Mouse (Mus musculus): ENCODE measurements around the gene Adgrl1. TPM values are rescaled to one million over a fixed set of nuclear protein-coding genes. Genes with fewer than 3 reads are reported as not detected.
"Not testable (repeated sequence)": the region's sequence is repeated elsewhere in the genome, so short reads cannot be mapped to it uniquely, and the experiment has no call there.

Adgrl1 gene
- polyA plus RNA-seq, 1 experiment: 113 TPM

DNA sequence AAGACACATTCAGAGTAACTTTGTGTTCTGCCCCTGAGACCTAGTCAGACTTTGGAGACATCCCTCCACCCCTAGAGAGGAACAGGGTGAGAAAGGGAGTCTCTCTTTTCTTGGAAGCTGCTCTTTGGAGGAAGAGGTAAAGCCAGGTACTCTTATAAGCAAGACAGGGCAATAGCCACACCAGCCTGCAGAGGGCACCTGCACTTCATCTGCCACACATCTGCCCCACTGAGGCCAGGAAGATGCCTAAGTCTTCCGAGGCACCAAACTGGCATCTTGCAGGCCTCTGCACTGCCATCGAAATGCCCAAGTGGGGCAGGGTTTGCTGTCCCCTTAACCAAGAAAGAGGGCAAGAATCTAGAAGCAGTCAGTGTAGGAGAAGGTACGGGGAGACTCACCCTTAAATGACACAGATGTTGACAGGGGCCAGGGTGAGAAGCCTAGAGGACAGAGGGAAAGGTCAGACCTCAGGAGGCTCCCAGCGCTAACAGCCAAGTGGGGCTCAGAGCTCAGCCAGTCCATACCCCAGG is 76.3 kb downstream of the Adgrl1 start:
- 78% methylated on average over 4 of the region's 4 CpGs for WGBS
- no peak overlapping the region for H3K27ac ChIP-seq (ENCODE audit: insufficient read depth, low read depth, low read length)
- no peak for TF ChIP-seq POLR2A (IDR thresholded peaks at IDR 0.05; ENCODE audit: insufficient read depth, low read depth, low read length)
- TF ChIP-seq CTCF (IDR thresholded peaks at IDR 0.05; ENCODE audit: insufficient read depth, low read depth, low read length): no peak
- H3K4me3 ChIP-seq (ENCODE audit: insufficient read depth, low read depth, low read length): no peak overlapping the region
- peaks cover 35% of the 10 kb centered on the region for H3K4me1 ChIP-seq (ENCODE audit: control insufficient read depth, insufficient read depth, low read length)

DNA sequence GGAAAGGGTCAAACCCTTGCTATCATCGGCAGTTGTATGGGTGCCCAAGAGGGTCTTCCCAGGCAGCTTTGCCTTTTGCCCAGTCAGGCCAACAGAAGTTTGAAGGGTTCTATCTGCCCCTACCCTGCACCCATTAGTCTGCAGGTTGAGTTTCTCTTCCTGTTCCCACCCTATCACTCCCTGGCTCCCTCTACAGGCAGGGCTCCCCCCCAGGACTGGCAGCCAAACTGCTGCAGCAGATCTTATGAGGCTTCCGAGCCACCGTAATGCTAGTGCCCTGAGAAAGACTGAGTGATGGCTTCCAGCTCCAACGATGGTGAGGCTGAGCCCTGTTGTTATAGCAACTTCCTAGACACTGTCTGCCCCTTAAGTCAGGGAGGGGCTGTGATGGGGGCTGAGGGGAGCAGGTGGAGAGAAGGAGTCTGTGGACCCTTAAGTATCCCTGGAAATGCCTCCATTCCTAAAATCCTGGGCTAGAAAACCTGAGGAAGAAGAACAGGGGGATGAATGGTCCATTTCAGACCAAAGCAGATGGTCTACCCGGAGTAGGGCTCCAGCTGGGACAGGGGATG is 77.0 kb downstream of the Adgrl1 start:
- TF ChIP-seq POLR2A (IDR thresholded peaks at IDR 0.05; ENCODE audit: insufficient read depth, low read depth, low read length) (no peak), CTCF (IDR thresholded peaks at IDR 0.05; ENCODE audit: insufficient read depth, low read depth, low read length) (no peak)
- H3K27ac ChIP-seq (ENCODE audit: insufficient read depth, low read depth, low read length): no peak overlapping the region

DNA sequence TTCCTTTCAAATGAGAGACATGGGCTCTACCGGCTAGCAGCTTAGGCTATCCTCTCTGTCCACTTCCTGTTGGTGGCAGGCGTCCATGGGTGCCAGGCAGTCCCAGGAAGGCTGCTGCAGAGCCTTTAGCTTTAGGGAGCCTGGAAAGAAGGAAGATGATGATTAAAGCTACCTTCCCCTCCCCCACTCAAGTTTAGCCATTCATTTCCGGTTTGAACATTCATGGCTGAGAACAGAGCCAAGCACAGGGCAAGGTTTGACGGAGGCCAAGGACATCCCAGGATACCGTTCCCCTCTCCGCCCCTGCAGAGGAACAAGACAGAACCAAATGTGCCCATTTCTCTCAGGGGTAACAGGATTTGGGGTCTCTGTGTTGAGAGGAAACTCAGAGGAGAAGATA is 77.7 kb downstream of the Adgrl1 start:
- no peak for TF ChIP-seq CTCF (IDR thresholded peaks at IDR 0.05; ENCODE audit: insufficient read depth, low read depth, low read length)
- TF ChIP-seq POLR2A (IDR thresholded peaks at IDR 0.05; ENCODE audit: insufficient read depth, low read depth, low read length): no peak
- peaks cover 35% of the 10 kb centered on the region for H3K4me1 ChIP-seq (ENCODE audit: control insufficient read depth, insufficient read depth, low read length)
- 32% methylated on average over 6 of the region's 6 CpGs for WGBS
- H3K27ac ChIP-seq (ENCODE audit: insufficient read depth, low read depth, low read length): 0 out of 2 replicates have a peak overlapping the region, but pooled peaks have one; percentile 3
- H3K4me3 ChIP-seq (ENCODE audit: insufficient read depth, low read depth, low read length): no peak overlapping the region

More for the DNA sequence above, 77.0 kb downstream of the Adgrl1 start:
- WGBS: 61% methylated on average over 5 of the region's 5 CpGs
- H3K4me3 ChIP-seq (ENCODE audit: insufficient read depth, low read depth, low read length): no peak overlapping the region
- H3K4me1 ChIP-seq (ENCODE audit: control insufficient read depth, insufficient read depth, low read length): peaks cover 35% of the 10 kb centered on the region

DNA sequence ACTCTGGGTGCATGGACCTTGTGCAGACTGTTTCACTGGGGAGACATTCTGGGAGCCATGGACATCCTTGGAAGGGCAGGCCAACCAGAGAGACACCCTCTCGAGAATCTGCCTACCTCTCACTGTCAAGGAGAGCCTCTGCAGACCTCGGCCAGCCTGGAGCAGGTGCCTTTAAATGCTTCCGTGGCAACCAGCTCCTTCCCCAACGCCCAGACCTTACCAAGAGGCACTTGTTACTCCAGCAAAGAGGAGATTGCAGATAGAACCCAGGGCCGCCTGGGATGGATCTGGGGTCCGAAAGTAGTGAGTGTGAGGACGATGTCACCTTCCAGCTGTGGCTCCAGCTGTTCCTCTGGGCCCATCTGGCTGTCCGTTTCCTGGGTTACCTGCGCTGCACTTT is 78.3 kb downstream of the Adgrl1 start:
- TF ChIP-seq POLR2A (IDR thresholded peaks at IDR 0.05; ENCODE audit: insufficient read depth, low read depth, low read length): no peak
- no peak for TF ChIP-seq CTCF (IDR thresholded peaks at IDR 0.05; ENCODE audit: insufficient read depth, low read depth, low read length)
- H3K4me3 ChIP-seq (ENCODE audit: insufficient read depth, low read depth, low read length): no peak overlapping the region
- 62% methylated on average over 9 of the region's 9 CpGs for WGBS
- H3K27ac ChIP-seq (ENCODE audit: insufficient read depth, low read depth, low read length): no peak overlapping the region
- H3K4me1 ChIP-seq (ENCODE audit: control insufficient read depth, insufficient read depth, low read length): peaks cover 35% of the 10 kb centered on the region

DNA sequence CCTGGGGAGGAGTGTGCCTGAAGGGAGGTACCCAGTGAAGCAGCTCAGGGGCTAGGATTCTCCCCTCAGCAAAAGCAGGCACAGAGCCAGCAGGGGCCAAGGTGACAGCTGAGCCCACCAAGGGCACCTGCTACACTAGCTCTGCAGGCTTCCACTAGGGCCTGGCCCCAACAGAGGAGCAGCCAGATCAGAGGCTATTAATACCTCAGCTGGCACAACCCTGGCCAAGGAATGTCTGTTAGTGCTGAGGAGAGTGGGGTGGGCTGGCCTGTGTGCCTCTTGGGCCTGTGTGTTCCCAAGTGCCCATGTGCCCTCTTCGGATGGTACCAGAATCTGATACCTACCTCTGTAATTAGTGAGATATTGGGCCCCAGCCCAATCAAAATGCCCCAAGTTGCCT is 80.3 kb downstream of the Adgrl1 start:
- Histone ChIP-seq H3K27ac (ENCODE audit: insufficient read depth, low read depth, low read length) (no peak overlapping the region), H3K4me3 (ENCODE audit: insufficient read depth, low read depth, low read length) (no peak overlapping the region), H3K4me1 (ENCODE audit: control insufficient read depth, insufficient read depth, low read length) (peaks cover 24% of the 10 kb centered on the region)
- TF ChIP-seq CTCF (IDR thresholded peaks at IDR 0.05; ENCODE audit: insufficient read depth, low read depth, low read length): no peak
- no peak for TF ChIP-seq POLR2A (IDR thresholded peaks at IDR 0.05; ENCODE audit: insufficient read depth, low read depth, low read length)
- 79% methylated on average over 1 of the region's 1 CpGs for WGBS

DNA sequence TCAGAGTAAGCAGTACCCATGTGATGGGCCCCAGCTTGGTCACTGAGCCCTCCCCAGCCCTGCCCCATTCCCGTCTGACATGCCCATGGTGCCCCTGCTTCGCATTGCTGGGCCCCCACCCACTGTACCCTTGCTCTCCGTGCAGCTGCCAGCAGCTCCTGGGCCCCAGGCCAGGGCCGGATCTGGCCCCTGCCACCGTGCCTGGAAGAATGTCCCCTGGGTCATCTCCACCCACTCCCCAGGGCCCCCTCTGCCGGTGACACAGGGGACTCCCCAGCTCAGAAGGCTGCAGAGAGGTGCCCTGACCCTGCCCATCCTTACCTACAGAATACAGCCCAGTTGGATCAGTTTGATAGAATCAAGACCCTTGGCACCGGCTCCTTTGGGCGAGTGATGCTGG is 80.9 kb downstream of the Adgrl1 start:
- 44% methylated on average over 8 of the region's 8 CpGs for WGBS
- H3K4me3 ChIP-seq (ENCODE audit: insufficient read depth, low read depth, low read length): no peak overlapping the region
- no peak overlapping the region for H3K27ac ChIP-seq (ENCODE audit: insufficient read depth, low read depth, low read length)
- no peak for TF ChIP-seq CTCF (IDR thresholded peaks at IDR 0.05; ENCODE audit: insufficient read depth, low read depth, low read length)
- no peak for TF ChIP-seq POLR2A (IDR thresholded peaks at IDR 0.05; ENCODE audit: insufficient read depth, low read depth, low read length)
- H3K4me1 ChIP-seq (ENCODE audit: control insufficient read depth, insufficient read depth, low read length): peaks cover 24% of the 10 kb centered on the region

DNA sequence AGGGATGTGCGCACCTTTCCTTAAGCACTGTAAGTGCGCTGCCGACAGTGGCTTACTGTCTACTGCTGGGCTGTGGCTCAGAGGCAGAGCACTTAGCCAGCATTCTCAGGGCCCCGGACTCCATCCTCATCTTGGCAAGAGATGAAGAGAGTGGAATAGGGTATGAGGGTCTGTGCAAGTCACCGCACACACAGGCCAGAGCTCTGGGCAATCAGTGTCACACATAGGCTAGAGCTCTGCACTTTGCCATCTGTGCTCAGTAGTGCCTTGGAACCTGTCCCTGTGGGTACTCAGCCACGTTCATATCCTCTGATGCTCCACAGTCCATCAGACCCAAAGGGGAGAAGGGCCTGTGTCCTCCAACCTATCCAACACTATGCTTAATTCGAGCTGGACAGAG is 81.6 kb downstream of the Adgrl1 start:
- no peak for TF ChIP-seq POLR2A (IDR thresholded peaks at IDR 0.05; ENCODE audit: insufficient read depth, low read depth, low read length)
- TF ChIP-seq CTCF (IDR thresholded peaks at IDR 0.05; ENCODE audit: insufficient read depth, low read depth, low read length): no peak
- no peak overlapping the region for H3K27ac ChIP-seq (ENCODE audit: insufficient read depth, low read depth, low read length)
- H3K4me3 ChIP-seq (ENCODE audit: insufficient read depth, low read depth, low read length): no peak overlapping the region
- WGBS: 91% methylated on average over 7 of the region's 7 CpGs
- H3K4me1 ChIP-seq (ENCODE audit: control insufficient read depth, insufficient read depth, low read length): peaks cover 20% of the 10 kb centered on the region

DNA sequence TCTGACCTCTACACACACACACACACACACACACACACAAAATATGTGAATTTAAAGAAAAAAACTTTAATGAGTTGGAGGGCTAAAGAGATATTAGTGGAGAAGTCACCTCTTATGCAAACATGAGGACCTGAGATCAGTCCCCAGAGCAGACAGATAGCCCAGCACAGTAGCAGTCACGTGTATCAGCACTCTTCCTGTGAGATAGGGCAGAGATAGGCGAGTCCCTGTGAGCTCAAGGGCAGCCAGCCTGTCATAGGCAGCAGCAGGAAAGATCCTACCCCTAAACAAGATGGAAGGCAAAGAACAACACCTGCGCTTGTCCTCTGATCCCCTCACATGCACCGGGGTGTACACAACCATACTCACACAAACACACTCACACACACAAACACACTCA is 82.5 kb downstream of the Adgrl1 start:
- no peak overlapping the region for H3K4me3 ChIP-seq (ENCODE audit: insufficient read depth, low read depth, low read length)
- 90% methylated on average over 4 of the region's 4 CpGs for WGBS
- H3K4me1 ChIP-seq (ENCODE audit: control insufficient read depth, insufficient read depth, low read length): peaks cover 11% of the 10 kb centered on the region
- TF ChIP-seq CTCF (IDR thresholded peaks at IDR 0.05; ENCODE audit: insufficient read depth, low read depth, low read length) (no peak), POLR2A (IDR thresholded peaks at IDR 0.05; ENCODE audit: insufficient read depth, low read depth, low read length) (no peak)
- H3K27ac ChIP-seq (ENCODE audit: insufficient read depth, low read depth, low read length): no peak overlapping the region

DNA sequence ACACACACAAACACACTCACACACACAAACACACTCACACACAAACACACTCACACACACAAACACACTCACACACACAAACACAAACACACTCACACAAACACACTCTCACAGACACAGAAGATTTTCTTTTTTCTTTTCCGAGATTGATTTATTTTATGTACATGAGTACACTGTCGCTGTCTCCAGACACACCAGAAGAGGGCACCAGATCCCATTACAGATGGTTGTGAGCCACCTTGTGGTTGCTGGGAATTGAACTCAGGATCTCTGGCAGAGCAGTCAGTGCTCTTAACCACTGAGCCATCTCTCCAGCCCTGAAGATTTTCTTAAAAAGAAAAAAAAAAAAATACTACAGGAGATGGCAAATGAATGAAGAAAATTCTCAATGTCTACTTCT is 83.3 kb downstream of the Adgrl1 start:
- 95% methylated on average over 2 of the region's 2 CpGs for WGBS
- not testable (repeated sequence) for H3K4me3 ChIP-seq (ENCODE audit: insufficient read depth, low read depth, low read length); H3K4me1 ChIP-seq (ENCODE audit: control insufficient read depth, insufficient read depth, low read length); H3K27ac ChIP-seq (ENCODE audit: insufficient read depth, low read depth, low read length)

DNA sequence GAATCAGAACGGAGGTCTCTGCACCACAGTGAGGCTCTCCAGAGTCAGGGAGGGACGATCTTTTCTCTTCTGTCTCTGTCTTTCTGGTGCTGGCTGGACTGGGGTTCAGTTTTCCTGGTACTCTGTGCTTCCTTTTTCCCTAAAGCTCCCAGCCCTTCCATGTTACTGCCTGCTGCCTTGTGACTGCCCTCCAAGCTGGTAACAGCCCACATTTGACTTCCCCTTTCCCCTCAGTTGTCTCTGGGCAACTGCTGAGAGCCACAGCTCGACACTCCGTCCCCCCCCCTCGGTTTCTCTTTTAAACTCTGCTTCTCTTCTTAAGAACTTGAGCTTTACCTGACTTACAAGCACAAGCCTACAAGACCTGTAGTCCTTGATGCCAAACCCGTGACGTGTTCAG is 89.3 kb downstream of the Adgrl1 start:
- TF ChIP-seq CTCF (IDR thresholded peaks at IDR 0.05; ENCODE audit: insufficient read depth, low read depth, low read length) (no peak), POLR2A (IDR thresholded peaks at IDR 0.05; ENCODE audit: insufficient read depth, low read depth, low read length) (no peak)
- H3K27ac ChIP-seq (ENCODE audit: insufficient read depth, low read depth, low read length): no peak overlapping the region
- 85% methylated on average over 7 of the region's 7 CpGs for WGBS
- H3K4me3 ChIP-seq (ENCODE audit: insufficient read depth, low read depth, low read length): no peak overlapping the region
- H3K4me1 ChIP-seq (ENCODE audit: control insufficient read depth, insufficient read depth, low read length): no peaks in the 10 kb centered on the region
